Mouse (Mus musculus): Measurements from ENCODE around the gene Zfp335. TPM values are rescaled to one million over a fixed set of nuclear protein-coding genes. Genes with fewer than 3 reads are reported as not detected.

The Zfp335 gene
- total and polyA plus RNA-seq, 3 experiments: 5.2 to 16.5 (median 12.0) TPM

DNA sequence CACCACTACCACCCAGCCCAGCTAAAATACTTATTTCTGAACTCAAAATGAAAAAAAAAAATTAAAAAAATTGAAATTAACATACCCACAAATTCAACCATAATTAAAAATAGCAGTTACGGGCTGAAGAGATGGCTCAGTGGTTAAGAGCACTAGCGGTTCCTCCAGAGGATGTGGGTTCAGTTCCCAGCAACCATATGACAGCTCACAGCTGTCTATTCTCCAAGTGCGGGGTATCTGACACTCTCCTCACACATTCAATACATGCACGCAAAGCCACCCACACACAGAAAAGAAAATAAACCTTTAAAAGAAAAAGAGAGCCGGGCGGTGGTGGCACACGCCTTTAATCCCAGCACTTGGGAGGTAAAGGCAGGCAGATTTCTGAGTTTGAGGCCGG is 61.5 kb downstream of the Zfp335 start:
- Histone ChIP-seq H3K36me3 (replicated peaks in 1 of 2; ENCODE audit: control insufficient read depth in 1 of 2, insufficient read depth in 1 of 2, low read length in 1 of 2) (no peaks in the 10 kb centered on the region), H3K9me3 (replicated peaks; ENCODE audit: low read length) (peaks cover 7% of the 10 kb centered on the region), H3K4me3 (replicated peaks in 1 of 3; ENCODE audit: low read depth in 2 of 3, low read length in 2 of 3, poor library complexity in 1 of 3) (no peak overlapping the region), H3K4me1 (ENCODE audit: control insufficient read depth in 1 of 2, insufficient read depth in 2 of 2) (no peaks in the 10 kb centered on the region), H3K9ac (ENCODE audit: insufficient read depth, low read depth) (no peak overlapping the region), H3K79me2 (replicated peaks; ENCODE audit: control insufficient read depth, extremely low read depth, insufficient read depth, poor library complexity, severe bottlenecking) (no peaks in the 10 kb centered on the region), H3K4me2 (ENCODE audit: insufficient read depth, low read depth, poor library complexity, severe bottlenecking) (no peak overlapping the region), H3K27ac (ENCODE audit: insufficient read depth, low read depth) (no peak overlapping the region), H3K27me3 (replicated peaks) (no peaks in the 10 kb centered on the region)
- in situ Hi-C loops (cut with MboI; ENCODE audit: low pct_ligation_motif_present, low pct_unique_long_range_greater_than_20kb, low sequenced_read_pairs) (no loop called here), dilution Hi-C loops (cut with MboI; ENCODE audit: extremely low pct_ligation_motif_present, extremely low pct_unique_long_range_greater_than_20kb, low sequenced_read_pairs) (no loop called here)
- DNase-seq (ENCODE audit: extremely low read depth): no peak
- TF ChIP-seq MAZ (IDR thresholded peaks at IDR 0.05; ENCODE audit: low read depth, low read length): no peak
- TF ChIP-seq POLR2A (IDR thresholded peaks at IDR 0.05; ENCODE audit: low read depth, low read length): no peak
- TF ChIP-seq BHLHE40 (IDR thresholded peaks at IDR 0.05; ENCODE audit: low read depth, low read length): no peak
- TF ChIP-seq JUN (IDR thresholded peaks at IDR 0.05; ENCODE audit: insufficient read depth, low read depth, low read length): no peak
- TF ChIP-seq GABPA (IDR thresholded peaks at IDR 0.05; ENCODE audit: insufficient replicate concordance, low read depth, low read length): no peak
- TF ChIP-seq E2F4 (IDR thresholded peaks at IDR 0.05; ENCODE audit: insufficient replicate concordance, low read depth, low read length): no peak
- no peak for TF ChIP-seq CTCF (conservative IDR thresholded peaks at IDR 0.05 in 1 of 2, IDR thresholded peaks at IDR 0.05 in 1 of 2; ENCODE audit: low read depth in 2 of 2, low read length in 2 of 2)
- TF ChIP-seq ZNF384 (IDR thresholded peaks at IDR 0.05; ENCODE audit: low read depth, low read length): no peak
- no peak for TF ChIP-seq ETS1 (conservative IDR thresholded peaks at IDR 0.05; ENCODE audit: low read depth, low read length)
- TF ChIP-seq NRF1 (IDR thresholded peaks at IDR 0.05; ENCODE audit: low read depth, low read length): no peak
- TF ChIP-seq JUND (conservative IDR thresholded peaks at IDR 0.05; ENCODE audit: low read depth, low read length): no peak
- TF ChIP-seq MXI1 (IDR thresholded peaks at IDR 0.05; ENCODE audit: low read depth, low read length): no peak

DNA sequence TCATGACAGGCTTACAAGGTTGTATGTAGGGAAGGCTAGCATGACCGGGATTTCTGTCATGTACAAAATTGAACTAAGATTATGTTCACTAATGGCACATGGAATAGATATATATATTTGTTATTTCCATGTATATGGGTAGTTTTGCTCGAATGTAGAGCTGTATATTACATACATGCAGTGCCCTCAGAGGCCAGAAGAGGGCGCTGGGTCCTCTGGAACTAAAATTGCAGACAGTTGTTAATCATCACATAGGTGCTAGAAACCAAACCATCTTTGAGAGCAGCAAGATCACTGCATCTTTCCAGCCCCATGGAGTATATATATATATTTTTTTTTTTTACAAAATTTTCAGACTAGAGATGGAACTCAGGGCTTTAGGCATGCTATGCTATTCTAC is 65.8 kb downstream of the Zfp335 start:
- in situ Hi-C loops (cut with MboI; ENCODE audit: low pct_ligation_motif_present, low pct_unique_long_range_greater_than_20kb, low sequenced_read_pairs): no loop called here
- DNase-seq (ENCODE audit: extremely low read depth): no peak
- peaks cover 7% of the 10 kb centered on the region for H3K9me3 ChIP-seq (replicated peaks; ENCODE audit: low read length)
- H3K4me2 ChIP-seq (ENCODE audit: insufficient read depth, low read depth, poor library complexity, severe bottlenecking): no peak overlapping the region
- no peaks in the 10 kb centered on the region for H3K79me2 ChIP-seq (replicated peaks; ENCODE audit: control insufficient read depth, extremely low read depth, insufficient read depth, poor library complexity, severe bottlenecking)
- no peak for TF ChIP-seq NRF1 (IDR thresholded peaks at IDR 0.05; ENCODE audit: low read depth, low read length)
- no peak for TF ChIP-seq POLR2A (IDR thresholded peaks at IDR 0.05; ENCODE audit: low read depth, low read length)
- TF ChIP-seq USF2 (conservative IDR thresholded peaks at IDR 0.05; ENCODE audit: low read depth, low read length): no peak
- TF ChIP-seq JUN (IDR thresholded peaks at IDR 0.05; ENCODE audit: insufficient read depth, low read depth, low read length): no peak
- TF ChIP-seq SMC3 (IDR thresholded peaks at IDR 0.05; ENCODE audit: low read depth, low read length): peak; percentile 29
- no peak for TF ChIP-seq IRF4 (IDR thresholded peaks at IDR 0.05; ENCODE audit: low read depth, low read length)
- TF ChIP-seq CHD1 (IDR thresholded peaks at IDR 0.05; ENCODE audit: low read depth, low read length): no peak
- TF ChIP-seq E2F4 (IDR thresholded peaks at IDR 0.05; ENCODE audit: insufficient replicate concordance, low read depth, low read length): no peak
- TF ChIP-seq NELFE (IDR thresholded peaks at IDR 0.05; ENCODE audit: low read depth, low read length): no peak
- peak; percentile 35 to 60; a peak in 3 of 4 replicates for TF ChIP-seq CTCF (conservative IDR thresholded peaks at IDR 0.05 in 1 of 2, IDR thresholded peaks at IDR 0.05 in 1 of 2; ENCODE audit: low read depth in 2 of 2, low read length in 2 of 2)
- TF ChIP-seq MYC (IDR thresholded peaks at IDR 0.05; ENCODE audit: low read depth, low read length): no peak
- TF ChIP-seq MAZ (IDR thresholded peaks at IDR 0.05; ENCODE audit: low read depth, low read length): no peak
- TF ChIP-seq JUND (conservative IDR thresholded peaks at IDR 0.05; ENCODE audit: low read depth, low read length): no peak
- TF ChIP-seq GABPA (IDR thresholded peaks at IDR 0.05; ENCODE audit: insufficient replicate concordance, low read depth, low read length): no peak
- no peak for TF ChIP-seq ELF1 (IDR thresholded peaks at IDR 0.05; ENCODE audit: low read depth, low read length)
- TF ChIP-seq BHLHE40 (IDR thresholded peaks at IDR 0.05; ENCODE audit: low read depth, low read length): no peak
- TF ChIP-seq RAD21 (IDR thresholded peaks at IDR 0.05; ENCODE audit: low read depth, low read length): peak; percentile 43
- no peak for TF ChIP-seq USF1 (IDR thresholded peaks at IDR 0.05; ENCODE audit: low read depth, low read length)
- no peak for TF ChIP-seq TBP (conservative IDR thresholded peaks at IDR 0.05; ENCODE audit: low read depth, low read length)
- no peak for TF ChIP-seq MEF2A (IDR thresholded peaks at IDR 0.05; ENCODE audit: borderline replicate concordance, low read depth, low read length)
- TF ChIP-seq KAT2A (IDR thresholded peaks at IDR 0.05; ENCODE audit: insufficient replicate concordance, low read length): no peak
- no peak for TF ChIP-seq ZMIZ1 (IDR thresholded peaks at IDR 0.05; ENCODE audit: low read depth, low read length)
- no peak for TF ChIP-seq UBTF (IDR thresholded peaks at IDR 0.05; ENCODE audit: low read depth, low read length)
- no peak for TF ChIP-seq RCOR1 (conservative IDR thresholded peaks at IDR 0.05; ENCODE audit: low read depth, low read length)
- no peak for TF ChIP-seq PAX5 (IDR thresholded peaks at IDR 0.05; ENCODE audit: low read length)
- no peak for TF ChIP-seq ZC3H11A (IDR thresholded peaks at IDR 0.05; ENCODE audit: low read depth, low read length)
- dilution Hi-C loops (cut with MboI; ENCODE audit: extremely low pct_ligation_motif_present, extremely low pct_unique_long_range_greater_than_20kb, low sequenced_read_pairs): no loop called here
- H3K27me3 ChIP-seq (replicated peaks): no peaks in the 10 kb centered on the region
- no peaks in the 10 kb centered on the region for H3K36me3 ChIP-seq (replicated peaks in 1 of 2; ENCODE audit: control insufficient read depth in 1 of 2, insufficient read depth in 1 of 2, low read length in 1 of 2)
- no peak overlapping the region for H3K9ac ChIP-seq (ENCODE audit: insufficient read depth, low read depth)
- no peak overlapping the region for H3K4me3 ChIP-seq (replicated peaks in 1 of 3; ENCODE audit: low read depth in 2 of 3, low read length in 2 of 3, poor library complexity in 1 of 3)
- no peak overlapping the region for H3K27ac ChIP-seq (ENCODE audit: insufficient read depth, low read depth)
- no peaks in the 10 kb centered on the region for H3K4me1 ChIP-seq (ENCODE audit: control insufficient read depth in 1 of 2, insufficient read depth in 2 of 2)
